7 mouse cellular contexts compared by ENCODE assay signal in the genomic region with DNA sequence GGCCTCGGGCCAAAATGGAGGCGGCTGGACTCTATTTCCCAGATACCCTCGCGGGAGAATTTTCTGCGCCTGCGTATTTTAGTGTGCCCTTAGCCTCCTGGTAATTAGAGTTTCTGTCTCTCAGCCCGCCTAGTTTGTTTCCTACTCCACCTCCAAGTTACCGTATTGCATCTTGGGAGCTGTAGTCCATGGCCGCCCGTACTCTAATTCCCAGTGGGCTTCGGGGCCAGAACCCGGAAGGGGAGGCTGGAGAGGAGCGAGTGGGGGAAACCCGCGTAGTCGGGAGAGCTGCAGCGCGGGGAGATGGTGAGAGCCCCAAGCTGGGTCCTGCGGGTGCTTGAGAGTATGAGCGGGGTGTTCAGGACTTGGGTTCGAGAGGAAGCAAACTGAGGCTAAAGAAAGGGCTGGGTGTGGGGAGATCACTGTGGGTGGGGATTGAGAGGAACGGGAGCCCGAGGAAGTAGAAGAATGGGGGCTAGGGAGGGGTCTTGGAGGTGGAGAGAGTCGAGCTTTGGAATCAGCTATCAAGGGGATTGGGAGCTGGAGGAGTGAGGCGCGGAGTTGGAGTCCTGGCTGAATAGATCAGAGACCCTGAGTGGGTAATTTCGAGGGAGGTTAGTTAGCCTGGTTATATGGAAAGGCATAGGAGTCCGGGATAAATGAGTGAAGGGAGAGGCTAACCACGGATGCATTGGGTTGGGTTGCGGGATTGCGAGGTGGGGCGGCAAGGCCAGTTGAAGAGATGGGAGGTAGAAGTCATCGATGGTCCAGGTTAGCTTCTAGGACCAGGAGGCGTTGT. TPM values are rescaled to one million over a fixed set of nuclear protein-coding genes. Genes with fewer than 3 reads are reported as not detected.
DNase-seq lines count a peak whose midpoint lies in the region; ATAC-seq lines count a peak whose summit lies in the region.

A gene (plus strand): TSS at position 229 of the 799 bp plus-strand sequence.

- no peaks in the 10 kb centered on the region for H3K27me3 ChIP-seq in intestine, embryonic 16.5 days (replicated peaks; ENCODE audit: control insufficient read depth, insufficient read depth, low read length)
- peaks cover 10% of the 10 kb centered on the region; the same call in 1 of the 2 replicates for H3K27me3 ChIP-seq in midbrain, embryonic 11.5 days (ENCODE audit: control insufficient read depth, insufficient read depth, low read length)

- peaks cover 16% of the 10 kb centered on the region for H3K4me1 ChIP-seq in intestine, embryonic 16.5 days (ENCODE audit: control insufficient read depth, insufficient read depth, low read length)
- peaks cover 11% of the 10 kb centered on the region for H3K4me1 ChIP-seq in midbrain, embryonic 11.5 days (ENCODE audit: control insufficient read depth, insufficient read depth, low read length)

- H3K9me3 ChIP-seq in intestine, embryonic 16.5 days (ENCODE audit: control insufficient read depth, low read length) = 0 out of 2 replicates have a peak, but pooled peaks cover 8% of the 10 kb centered on the region
- no peaks in the 10 kb centered on the region for H3K9me3 ChIP-seq in midbrain, embryonic 11.5 days (ENCODE audit: control insufficient read depth, low read length)

- peak within 1 kb of the TSS; percentile 70 for H3K4me2 ChIP-seq in intestine, embryonic 16.5 days (ENCODE audit: low read depth, low read length)
- H3K4me2 ChIP-seq in midbrain, embryonic 11.5 days = peak within 1 kb of the TSS; percentile 90

- H3K9ac ChIP-seq in intestine, embryonic 16.5 days (ENCODE audit: low read depth, low read length) = peak within 1 kb of the TSS; percentile 77
- peak within 1 kb of the TSS; percentile 81 for H3K9ac ChIP-seq in midbrain, embryonic 11.5 days (ENCODE audit: low read length)

- H3K36me3 ChIP-seq in intestine, embryonic 16.5 days (ENCODE audit: control insufficient read depth, insufficient read depth, low read length) = no peaks in the 10 kb centered on the region
- H3K36me3 ChIP-seq in midbrain, embryonic 11.5 days (ENCODE audit: control insufficient read depth, insufficient read depth, low read length) = no peaks in the 10 kb centered on the region

- H3K4me3 ChIP-seq in intestine, embryonic 16.5 days (ENCODE audit: low read length) = peak within 1 kb of the TSS; percentile 62
- H3K4me3 ChIP-seq in midbrain, embryonic 11.5 days (ENCODE audit: low read depth, low read length) = peak within 1 kb of the TSS; percentile 72

- WGBS in intestine, embryonic 16.5 days = 1% methylated on average over 34 of the region's 34 CpGs
- 2% methylated on average over 34 of the region's 34 CpGs for WGBS in midbrain, embryonic 11.5 days

- DNase-seq in adrenal gland, adult 8-10 months = peak; percentile 95
- DNase-seq in embryo, embryonic 9.5 days (ENCODE audit: extremely low spot score) = peak; percentile 93
- DNase-seq in gastrocnemius, postnatal 4 days (ENCODE audit: low spot score in 2 of 2) = peak; percentile 69 to 89
- DNase-seq in left cerebral cortex, postnatal 36 days (ENCODE audit: low spot score in 2 of 2) = peak; percentile 91 to 93
- DNase-seq in midbrain, embryonic 11.5 days (ENCODE audit: low spot score, missing footprints) = peak; percentile 99
- DNase-seq in skeletal muscle tissue, adult 2 months (ENCODE audit: low read depth, low spot score) = peak; percentile 94

- intact Hi-C loops in left cerebral cortex, postnatal 36 days (cut with DNase I) = loop anchor here (1.0 kb wide), 1 partner anchor 96 kb away; a partner anchor contains a TSS

- ATAC-seq in intestine, embryonic 16.5 days = peak; percentile 94
- peak; percentile 96 for ATAC-seq in midbrain, embryonic 11.5 days (ENCODE audit: low FRiP score)

- H3K27ac ChIP-seq in intestine, embryonic 16.5 days (ENCODE audit: low read length) = no peak within 1 kb of the TSS
- H3K27ac ChIP-seq in midbrain, embryonic 11.5 days (ENCODE audit: low read depth, low read length) = no peak within 1 kb of the TSS; the same call in 1 of the 2 replicates

RNA-seq across cellular contexts. Expression of the gene that starts here (rescaled TPM):
- total RNA-seq in adrenal gland, adult 8-10 months (2022) = 10 to 100 TPM; 13.6 to 17.6 (median 16.1) TPM
- 1 to 10 TPM; 8.0 to 8.4 TPM for total RNA-seq in gastrocnemius, postnatal 4 days (2021)
- 10.8 and 11.0 TPM in 2 replicates for polyA plus RNA-seq in intestine, embryonic 16.5 days (2015; fragmentation: Nextera tagmentation; extraction: Ambion mirVana)
- 10 to 100 TPM; 14.0 to 14.3 TPM for total RNA-seq in left cerebral cortex, postnatal 36 days (2021)
- 9.4 and 9.5 TPM in 2 replicates for polyA plus RNA-seq in midbrain, embryonic 11.5 days (2014; fragmentation: Nextera tagmentation; extraction: Ambion mirVana)
